In genomic region chr6:42709291-42710211, GRCm38 (mm10) we compare ENCODE assay signal across 8 mouse cellular contexts. TPM values are rescaled to one million over a fixed set of nuclear protein-coding genes. Genes with fewer than 3 reads are reported as not detected.
DNase-seq lines count a peak whose midpoint lies in the region; ATAC-seq lines count a peak whose summit lies in the region.

Gene Tcaf1 (minus strand): TSS chr6:42710088.

- intact Hi-C loops in left cerebral cortex, postnatal 36 days (cut with DNase I): no loop called here

- H3K9me3 ChIP-seq in embryonic facial prominence, embryonic 12.5 days: no peaks in the 10 kb centered on the region
- H3K9me3 ChIP-seq in midbrain, embryonic 12.5 days: no peaks in the 10 kb centered on the region
- H3K9me3 ChIP-seq in stomach, embryonic 14.5 days (ENCODE audit: control insufficient read depth, low read depth, low read length): no peaks in the 10 kb centered on the region

- 1% methylated on average over 27 of the region's 28 CpGs for WGBS in embryonic facial prominence, embryonic 12.5 days
- under 1% methylated on average over 28 of the region's 28 CpGs for whole genome bisulfite sequencing in midbrain, embryonic 12.5 days
- WGBS in stomach, embryonic 14.5 days: under 1% methylated on average over 28 of the region's 28 CpGs

- peak; percentile 99 for ATAC-seq in embryonic facial prominence, embryonic 12.5 days (ENCODE audit: insufficient number of reproducible peaks, insufficient read depth, low FRiP score, low TSS enrichment)
- ATAC-seq in midbrain, embryonic 12.5 days (ENCODE audit: low FRiP score, low read depth): peak; percentile 99
- peak; percentile 100 for ATAC-seq in stomach, embryonic 14.5 days (ENCODE audit: insufficient number of reproducible peaks, insufficient read depth, low FRiP score, low read depth)

- peak; percentile 87 to 91 for DNase-seq in adrenal gland, postnatal 36 days
- peak; percentile 77 to 86 for DNase-seq in heart, adult 18-20 months
- peak; percentile 57 for DNase-seq in kidney, adult 18-20 months
- peak; percentile 88 to 89 for DNase-seq in left cerebral cortex, postnatal 36 days (ENCODE audit: low spot score in 2 of 2)
- DNase-seq in thymus, postnatal 36 days: no peak

- peak within 1 kb of the TSS; percentile 80 for H3K9ac ChIP-seq in embryonic facial prominence, embryonic 12.5 days
- H3K9ac ChIP-seq in midbrain, embryonic 12.5 days (replicated peaks): peak within 1 kb of the TSS; percentile 91
- peak within 1 kb of the TSS; percentile 82 for H3K9ac ChIP-seq in stomach, embryonic 14.5 days (replicated peaks; ENCODE audit: low read depth, low read length)

- peak within 1 kb of the TSS; percentile 75 for H3K4me2 ChIP-seq in embryonic facial prominence, embryonic 12.5 days (replicated peaks)
- peak within 1 kb of the TSS; percentile 69 for H3K4me2 ChIP-seq in midbrain, embryonic 12.5 days (replicated peaks)
- H3K4me2 ChIP-seq in stomach, embryonic 14.5 days (replicated peaks; ENCODE audit: low read depth, low read length): peak within 1 kb of the TSS; percentile 65

- no peaks in the 10 kb centered on the region for H3K36me3 ChIP-seq in embryonic facial prominence, embryonic 12.5 days
- no peaks in the 10 kb centered on the region for H3K36me3 ChIP-seq in midbrain, embryonic 12.5 days
- no peaks in the 10 kb centered on the region for H3K36me3 ChIP-seq in stomach, embryonic 14.5 days (ENCODE audit: control insufficient read depth, insufficient read depth, low read length)

- peak within 1 kb of the TSS; percentile 93 for H3K27ac ChIP-seq in embryonic facial prominence, embryonic 12.5 days
- peak within 1 kb of the TSS; percentile 96 for H3K27ac ChIP-seq in midbrain, embryonic 12.5 days (replicated peaks)
- H3K27ac ChIP-seq in stomach, embryonic 14.5 days (ENCODE audit: low read length): peak within 1 kb of the TSS; percentile 89

- peak within 1 kb of the TSS; percentile 83 for H3K4me3 ChIP-seq in embryonic facial prominence, embryonic 12.5 days
- peak within 1 kb of the TSS; percentile 80 for H3K4me3 ChIP-seq in midbrain, embryonic 12.5 days
- H3K4me3 ChIP-seq in stomach, embryonic 14.5 days (ENCODE audit: low read depth, low read length): peak within 1 kb of the TSS; percentile 76

- H3K4me1 ChIP-seq in embryonic facial prominence, embryonic 12.5 days: peaks cover 10% of the 10 kb centered on the region; the same call in 1 of the 2 replicates
- H3K4me1 ChIP-seq in midbrain, embryonic 12.5 days: peaks cover 15% of the 10 kb centered on the region
- peaks cover 7% of the 10 kb centered on the region for H3K4me1 ChIP-seq in stomach, embryonic 14.5 days (ENCODE audit: control insufficient read depth, insufficient read depth, low read length)

- no peaks in the 10 kb centered on the region for H3K27me3 ChIP-seq in embryonic facial prominence, embryonic 12.5 days
- H3K27me3 ChIP-seq in midbrain, embryonic 12.5 days: no peaks in the 10 kb centered on the region
- no peaks in the 10 kb centered on the region for H3K27me3 ChIP-seq in stomach, embryonic 14.5 days (ENCODE audit: control insufficient read depth, insufficient read depth, low read length)

RNA-seq across cellular contexts. Expression of gene Tcaf1, which starts in this region (rescaled TPM):
- 10 to 100 TPM; 71.7 to 85.6 TPM for total RNA-seq in adrenal gland, postnatal 36 days (2021)
- polyA plus RNA-seq in embryonic facial prominence, embryonic 12.5 days (2016; fragmentation: Nextera tagmentation; extraction: Ambion mirVana): 102 and 106 TPM in 2 replicates
- 1 to 10 TPM; 7.4 to 8.1 TPM for total RNA-seq in heart, adult 18-20 months (2021)
- 100 to 1,000 TPM; 217 to 234 TPM for total RNA-seq in left cerebral cortex, postnatal 36 days (2021)
- 182 and 205 TPM in 2 replicates for polyA plus RNA-seq in midbrain, embryonic 12.5 days (2016; fragmentation: Nextera tagmentation; extraction: Ambion mirVana)
- polyA plus RNA-seq in stomach, embryonic 14.5 days (2014; fragmentation: Nextera tagmentation; extraction: Ambion mirVana): 101 and 104 TPM in 2 replicates

Comparison
In these comparisons a context has a peak if more than half of its experiments do, and no peak if none do; other contexts are left out.
1. RNA of gene Tcaf1 (total RNA-seq): 217 to 234 TPM in left cerebral cortex, postnatal 36 days and 71.7 to 85.6 TPM in adrenal gland, postnatal 36 days; 7.4 to 8.1 TPM in heart, adult 18-20 months; every median in the first group is over 4 times any median in the second.
2. DNase-seq: peak in adrenal gland, postnatal 36 days (2 of 2), heart, adult 18-20 months (2 of 2), kidney, adult 18-20 months (single experiment) and left cerebral cortex, postnatal 36 days (2 of 2); none in thymus, postnatal 36 days (0 of 2).
3. Peak in every context shown above with its lines, with median percentiles within 50 percentile points of each other: ATAC-seq, H3K27ac ChIP-seq, H3K4me2 ChIP-seq, H3K4me3 ChIP-seq and H3K9ac ChIP-seq.